Mouse (Mus musculus): ENCODE data around the gene Pafah2.
A peak's percentile ranks its signal among the peaks of the same experiment; 100 is the strongest.
"Not testable (repeated sequence)": the region's sequence is repeated elsewhere in the genome, so short reads cannot be mapped to it uniquely, and the experiment has no call there.

The Pafah2 gene

GRCm38 (mm10) chr4:134374306-134374705, 21.8 kb upstream of the Pafah2 start:
- DNase-seq = no peak

- DNase-seq = no peak
Observed at GRCm38 (mm10) chr4:134378089-134378615, 18.0 kb upstream of the Pafah2 start.

GRCm38 (mm10) chr4:134379510-134379909, 16.6 kb upstream of the Pafah2 start:
- DNase-seq = no peak

GRCm38 (mm10) chr4:134383750-134384149, 12.4 kb upstream of the Pafah2 start, which contains the start of gene Extl1:
TSS of gene Extl1 (minus strand) at chr4:134383850.
- not testable (repeated sequence) for DNase-seq

GRCm38 (mm10) chr4:134387268-134387667, 8.9 kb upstream of the Pafah2 start:
- peak in 1 of 2 experiments; percentile 20 for DNase-seq

- DNase-seq = peak; percentile 55 to 66
Observed at GRCm38 (mm10) chr4:134388397-134388796, 7.7 kb upstream of the Pafah2 start.

- no peak for DNase-seq
Observed at GRCm38 (mm10) chr4:134391636-134392035, 4.5 kb upstream of the Pafah2 start.

GRCm38 (mm10) chr4:134392595-134392994, 3.5 kb upstream of the Pafah2 start:
- DNase-seq = peak; percentile 22 to 50

- peak; percentile 29 to 35 for DNase-seq
Observed at GRCm38 (mm10) chr4:134393026-134393425, 3.1 kb upstream of the Pafah2 start.

- DNase-seq = no peak
Observed at GRCm38 (mm10) chr4:134395142-134395541, 978 bp upstream of the Pafah2 start.

- DNase-seq = no peak
Observed at GRCm38 (mm10) chr4:134397121-134397520, 1.0 kb downstream of the Pafah2 start.

- DNase-seq = no peak
Observed at GRCm38 (mm10) chr4:134397732-134398131, 1.6 kb downstream of the Pafah2 start.

GRCm38 (mm10) chr4:134400206-134400605, 4.1 kb downstream of the Pafah2 start:
- DNase-seq = no peak

GRCm38 (mm10) chr4:134401181-134401661, 5.1 kb downstream of the Pafah2 start:
- peak; percentile 78 to 81 for DNase-seq

GRCm38 (mm10) chr4:134401856-134402570, 5.9 kb downstream of the Pafah2 start:
- peak; percentile 15 to 31 for DNase-seq

- DNase-seq = no peak
Observed at GRCm38 (mm10) chr4:134402571-134403262, 6.6 kb downstream of the Pafah2 start.

GRCm38 (mm10) chr4:134403721-134404120, 7.6 kb downstream of the Pafah2 start:
- DNase-seq = no peak

- DNase-seq = peak; percentile 37 to 44
Observed at GRCm38 (mm10) chr4:134409286-134409685, 13.2 kb downstream of the Pafah2 start.

- DNase-seq = no peak
Observed at GRCm38 (mm10) chr4:134416177-134416576, 20.1 kb downstream of the Pafah2 start.

GRCm38 (mm10) chr4:134416602-134417001, 20.5 kb downstream of the Pafah2 start:
- no peak for DNase-seq

GRCm38 (mm10) chr4:134417111-134417510, 21.0 kb downstream of the Pafah2 start:
- no peak for DNase-seq

- DNase-seq = no peak
Observed at GRCm38 (mm10) chr4:134421971-134422370, 25.9 kb downstream of the Pafah2 start.

- no peak for DNase-seq
Observed at GRCm38 (mm10) chr4:134423949-134424348, 27.8 kb downstream of the Pafah2 start.

- no peak for DNase-seq
Observed at GRCm38 (mm10) chr4:134425088-134425487, 29.0 kb downstream of the Pafah2 start.
